Mouse (Mus musculus) erythroblast, embryonic 14.5 days (primary cell): ENCODE data around the gene Atf5.

ENCODE experiments used
- GATA1 ChIP-seq: IDR thresholded peaks from 2 replicates; pipeline ENCODE4 v1.6.1; 2012; ENCODE audit warnings: low read length, inconsistent platforms, mixed read lengths
- TAL1 ChIP-seq: IDR thresholded peaks from 3 replicates; pipeline ENCODE4 v1.6.1; 2012; ENCODE audit warnings: low read length, inconsistent platforms, mixed read lengths

GRCm38 (mm10) chr7:44857042-44857552 is 40.6 kb upstream of the Atf5 start, which contains the start of gene Pnkp:
- TF ChIP-seq GATA1 (no peak), TAL1 (no peak)
